Mouse (Mus musculus) lung, embryonic 14.5 days (tissue): ENCODE measurements around the gene C2cd4a. TPM values are rescaled to one million over a fixed set of nuclear protein-coding genes. Genes with fewer than 3 reads are reported as not detected.

Source experiments
- ATAC-seq: fragments of 200-750 bp; cut with Nextera tagmentation; 2 replicates; pipeline ENCODE4 v1.8.0; 2017; ENCODE audit warnings: mild to moderate bottlenecking, moderate TSS enrichment, moderate library complexity; ENCODE audit not compliant: insufficient read depth
- DNase-seq: peaks from one replicate; pipeline ENCODE4 v3.0.0-alpha.2; 2015
- H3K27ac ChIP-seq: fragments of 300-500 bp; sonication (generic); 2 replicates; pipeline ENCODE4 v1.5.1; 2014; ENCODE audit warnings: low read depth, mild to moderate bottlenecking, moderate library complexity
- H3K27me3 ChIP-seq: fragments of 300-500 bp; sonication (generic); 2 replicates; pipeline ENCODE4 v1.6.1; 2014; ENCODE audit warnings: low read length, control low read depth; ENCODE audit not compliant: insufficient read depth
- H3K36me3 ChIP-seq: fragments of 300-500 bp; sonication (generic); 2 replicates; pipeline ENCODE4 v1.6.1; 2014; ENCODE audit warnings: control low read depth; ENCODE audit not compliant: insufficient read depth
- H3K4me1 ChIP-seq: fragments of 300-500 bp; sonication (generic); 2 replicates; pipeline ENCODE4 v1.6.1; 2014; ENCODE audit warnings: antibody characterized with exemption, control low read depth; ENCODE audit not compliant: insufficient read depth
- H3K4me2 ChIP-seq: fragments of 300-500 bp; sonication (generic); 2 replicates; pipeline ENCODE4 v1.6.1; 2014; ENCODE audit warnings: mild to moderate bottlenecking
- H3K4me3 ChIP-seq: fragments of 300-500 bp; sonication (generic); 2 replicates; pipeline ENCODE4 v1.5.1; 2014; ENCODE audit warnings: low read depth, low read length
- H3K9ac ChIP-seq: fragments of 300-500 bp; sonication (generic); 2 replicates; pipeline ENCODE4 v1.6.1; 2014
- H3K9me3 ChIP-seq: fragments of 300-500 bp; sonication (generic); 2 replicates; pipeline ENCODE4 v1.6.1; 2016; ENCODE audit warnings: low read depth, low read length, control low read depth
- CTCF ChIP-seq: IDR thresholded peaks from 2 replicates; pipeline ENCODE4 v1.5.1; 2016; ENCODE audit warnings: antibody characterized with exemption, low read depth
- WGBS: fragments of 180-500 bp; shearing (Covaris S2); extraction: QIAGEN DNeasy Blood & Tissue Kit; methylation state at CpG from one replicate; pipeline ENCODE4 v1.1.7; 2014; 5-methylcytosine and 5-hydroxymethylcytosine counted together
- polyA plus RNA-seq: library from polyadenylated mRNA; unstranded; fragments of >200 nt; fragmentation: Nextera tagmentation; extraction: Ambion mirVana; gene quantifications from 2 replicates; pipeline ENCODE4 v1.2.1, GENCODE M21; 2014

The C2cd4a gene
- polyA plus RNA-seq, 1 experiment from 2014 or later: 1.9 TPM

DNA sequence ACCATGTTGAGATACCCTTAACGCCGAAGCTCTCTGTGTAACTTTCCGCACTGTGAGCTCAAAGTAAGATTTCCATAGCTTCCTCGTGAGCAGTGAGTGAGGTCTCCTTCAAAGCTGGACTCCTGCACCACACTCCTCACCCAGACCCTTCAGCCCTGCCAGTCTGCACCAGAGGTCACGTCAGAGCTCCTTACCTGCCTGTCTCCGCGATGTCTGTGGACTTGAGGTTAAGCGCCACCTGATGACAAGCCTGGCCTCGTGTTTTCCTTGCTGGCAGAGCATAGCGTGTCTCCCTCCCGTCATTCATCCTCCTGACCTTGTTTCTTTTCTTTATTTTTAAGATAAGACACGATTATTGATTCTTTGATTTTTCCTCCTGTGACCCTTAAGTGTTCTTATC, 17.3 kb upstream of the C2cd4a start:
- no peak overlapping the region for H3K9ac ChIP-seq
- no peak overlapping the region for H3K4me2 ChIP-seq
- no peaks in the 10 kb centered on the region for H3K27me3 ChIP-seq
- no peaks in the 10 kb centered on the region for H3K9me3 ChIP-seq
- H3K36me3 ChIP-seq: no peaks in the 10 kb centered on the region
- H3K4me1 ChIP-seq: no peaks in the 10 kb centered on the region
- ATAC-seq (no peak), DNase-seq (no peak)
- H3K4me3 ChIP-seq: no peak overlapping the region
- no peak for TF ChIP-seq CTCF
- 59% methylated on average over 12 of the region's 12 CpGs for WGBS
- no peak overlapping the region for H3K27ac ChIP-seq

DNA sequence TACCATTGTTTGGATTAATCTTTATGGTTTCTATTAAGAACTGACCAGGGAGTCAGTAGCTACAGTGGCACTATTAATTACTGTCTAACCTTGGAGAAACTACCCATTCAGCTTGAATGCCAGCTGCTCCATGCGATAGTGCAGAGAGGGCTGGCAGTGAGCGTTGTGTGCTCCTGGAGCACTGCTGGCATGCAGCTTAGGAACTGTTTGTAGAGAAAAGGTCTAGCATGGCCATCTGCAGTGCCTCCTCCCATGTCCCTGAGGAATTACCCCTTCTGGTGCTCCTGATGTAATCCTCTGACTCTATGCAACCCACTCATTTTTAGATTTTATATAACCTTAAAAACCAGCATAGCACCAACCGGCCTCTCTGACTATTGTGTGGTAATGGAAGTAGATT, 15.5 kb upstream of the C2cd4a start:
- no peaks in the 10 kb centered on the region for H3K9me3 ChIP-seq
- 82% methylated on average over 3 of the region's 3 CpGs for WGBS
- H3K36me3 ChIP-seq: no peaks in the 10 kb centered on the region

DNA sequence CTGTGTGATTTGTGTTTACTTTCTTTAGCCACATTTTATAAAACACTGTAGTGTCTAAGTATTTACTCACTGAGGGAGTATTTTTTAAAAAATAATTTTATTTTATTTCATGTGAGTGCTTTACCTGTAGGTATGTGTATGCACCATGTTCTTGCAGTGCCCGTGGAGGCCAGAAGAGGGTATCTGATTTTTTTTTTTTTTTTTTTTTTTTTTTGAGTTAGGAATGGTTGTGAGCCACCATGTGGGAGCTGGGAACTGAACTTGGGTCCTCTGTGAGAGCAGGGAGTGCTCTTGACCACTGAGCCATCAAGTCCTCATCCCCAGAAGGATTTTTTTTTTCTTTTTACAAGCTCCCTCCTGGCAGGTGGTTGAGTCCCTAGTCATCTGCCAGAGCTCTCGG, 14.0 kb upstream of the C2cd4a start:
- DNase-seq (no peak), ATAC-seq (no peak)
- no peak overlapping the region for H3K4me2 ChIP-seq
- TF ChIP-seq CTCF: no peak
- H3K9ac ChIP-seq: no peak overlapping the region
- H3K9me3 ChIP-seq: no peaks in the 10 kb centered on the region
- H3K36me3 ChIP-seq: no peaks in the 10 kb centered on the region
- H3K27ac ChIP-seq: no peak overlapping the region
- no peak overlapping the region for H3K4me3 ChIP-seq
- no peaks in the 10 kb centered on the region for H3K27me3 ChIP-seq
- 0 out of 2 replicates have a peak, but pooled peaks cover 2% of the 10 kb centered on the region for H3K4me1 ChIP-seq
- WGBS: 96% methylated on average over 2 of the region's 2 CpGs

More for the DNA sequence above, 15.5 kb upstream of the C2cd4a start:
- no peaks in the 10 kb centered on the region for H3K27me3 ChIP-seq
- no peak overlapping the region for H3K27ac ChIP-seq
- H3K4me1 ChIP-seq: no peaks in the 10 kb centered on the region
- ATAC-seq: no peak
- TF ChIP-seq CTCF: no peak
- no peak overlapping the region for H3K9ac ChIP-seq
- no peak overlapping the region for H3K4me3 ChIP-seq
- H3K4me2 ChIP-seq: no peak overlapping the region
- DNase-seq: no peak

DNA sequence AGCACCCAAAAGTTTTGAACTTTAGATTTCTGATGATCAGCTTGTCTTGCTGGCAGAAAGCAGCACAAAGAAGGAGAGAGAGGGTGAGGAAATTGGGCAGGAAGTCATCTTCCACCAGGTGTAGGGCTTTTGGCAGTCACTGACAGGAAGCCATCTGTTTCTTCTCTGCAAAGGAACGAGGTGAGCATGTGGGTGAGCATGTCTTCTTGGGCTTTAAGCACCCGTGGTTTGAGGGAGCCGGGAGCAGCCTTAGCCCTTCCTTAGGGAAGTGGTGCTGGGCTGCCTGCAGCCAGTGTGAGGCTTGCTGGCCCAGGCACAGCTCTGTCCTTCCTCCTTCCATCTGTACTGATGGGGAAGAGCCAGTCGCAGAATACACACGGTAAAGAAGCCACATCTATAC, 13.5 kb upstream of the C2cd4a start:
- ATAC-seq (no peak), DNase-seq (no peak)
- Histone ChIP-seq H3K4me3 (no peak overlapping the region), H3K27me3 (no peaks in the 10 kb centered on the region), H3K9ac (no peak overlapping the region), H3K4me1 (0 out of 2 replicates have a peak, but pooled peaks cover 5% of the 10 kb centered on the region), H3K36me3 (no peaks in the 10 kb centered on the region), H3K9me3 (no peaks in the 10 kb centered on the region), H3K27ac (no peak overlapping the region), H3K4me2 (no peak overlapping the region)
- TF ChIP-seq CTCF: no peak
- 51% methylated on average over 5 of the region's 5 CpGs for WGBS

DNA sequence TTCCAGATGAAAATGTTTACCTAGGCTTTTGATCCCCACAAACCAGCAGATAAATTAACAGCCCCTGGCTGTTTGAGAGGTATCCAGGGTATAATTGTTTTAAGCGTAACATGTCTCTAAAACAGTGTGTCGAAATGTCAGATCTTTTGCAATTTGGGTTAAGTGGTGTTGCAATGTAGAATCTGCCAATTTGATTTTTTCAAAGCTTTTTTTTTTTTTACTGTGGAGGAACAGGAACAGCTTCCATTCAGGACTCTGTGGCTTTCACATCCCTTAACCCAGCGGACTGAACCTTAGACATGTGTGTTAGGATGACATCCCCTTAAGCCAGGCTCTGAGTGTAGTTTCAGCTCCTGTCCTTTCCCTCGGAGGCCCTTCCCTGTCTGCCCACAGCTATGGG, 12.9 kb upstream of the C2cd4a start:
- no peak overlapping the region for H3K9ac ChIP-seq
- H3K27ac ChIP-seq: no peak overlapping the region
- TF ChIP-seq CTCF: no peak
- H3K4me1 ChIP-seq: 0 out of 2 replicates have a peak, but pooled peaks cover 5% of the 10 kb centered on the region
- 77% methylated on average over 4 of the region's 4 CpGs for WGBS
- ATAC-seq (no peak), DNase-seq (no peak)
- no peaks in the 10 kb centered on the region for H3K36me3 ChIP-seq
- no peaks in the 10 kb centered on the region for H3K9me3 ChIP-seq
- H3K27me3 ChIP-seq: no peaks in the 10 kb centered on the region
- no peak overlapping the region for H3K4me2 ChIP-seq
- no peak overlapping the region for H3K4me3 ChIP-seq

DNA sequence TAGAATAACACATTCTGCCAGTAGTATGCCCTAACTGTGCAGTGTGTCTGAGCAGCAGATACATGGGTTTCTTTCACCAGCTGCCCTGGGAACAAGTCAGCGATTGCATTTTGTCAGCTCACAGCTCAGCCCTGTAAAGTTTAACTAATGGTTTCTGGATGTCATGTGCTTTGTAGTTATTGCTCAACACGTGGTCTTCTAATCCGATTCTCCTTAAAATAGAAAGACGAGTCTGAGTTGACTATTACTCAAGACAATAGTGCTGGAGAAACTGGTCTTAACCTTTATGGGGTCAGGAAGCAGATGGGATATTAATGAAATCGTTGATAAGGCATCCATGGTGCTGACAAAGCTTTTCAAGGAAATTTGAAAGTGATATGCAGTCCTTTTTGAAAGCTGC, 10.7 kb upstream of the C2cd4a start:
- Histone ChIP-seq H3K9ac (no peak overlapping the region), H3K36me3 (no peaks in the 10 kb centered on the region), H3K4me3 (no peak overlapping the region), H3K27ac (no peak overlapping the region), H3K27me3 (no peaks in the 10 kb centered on the region), H3K4me1 (0 out of 2 replicates have a peak, but pooled peaks cover 5% of the 10 kb centered on the region), H3K9me3 (no peaks in the 10 kb centered on the region), H3K4me2 (no peak overlapping the region)
- TF ChIP-seq CTCF: no peak
- whole genome bisulfite sequencing: 23% methylated on average over 5 of the region's 5 CpGs
- ATAC-seq (0 out of 2 replicates have a peak, but pooled peaks have one; percentile 19), DNase-seq (peak; percentile 73)

DNA sequence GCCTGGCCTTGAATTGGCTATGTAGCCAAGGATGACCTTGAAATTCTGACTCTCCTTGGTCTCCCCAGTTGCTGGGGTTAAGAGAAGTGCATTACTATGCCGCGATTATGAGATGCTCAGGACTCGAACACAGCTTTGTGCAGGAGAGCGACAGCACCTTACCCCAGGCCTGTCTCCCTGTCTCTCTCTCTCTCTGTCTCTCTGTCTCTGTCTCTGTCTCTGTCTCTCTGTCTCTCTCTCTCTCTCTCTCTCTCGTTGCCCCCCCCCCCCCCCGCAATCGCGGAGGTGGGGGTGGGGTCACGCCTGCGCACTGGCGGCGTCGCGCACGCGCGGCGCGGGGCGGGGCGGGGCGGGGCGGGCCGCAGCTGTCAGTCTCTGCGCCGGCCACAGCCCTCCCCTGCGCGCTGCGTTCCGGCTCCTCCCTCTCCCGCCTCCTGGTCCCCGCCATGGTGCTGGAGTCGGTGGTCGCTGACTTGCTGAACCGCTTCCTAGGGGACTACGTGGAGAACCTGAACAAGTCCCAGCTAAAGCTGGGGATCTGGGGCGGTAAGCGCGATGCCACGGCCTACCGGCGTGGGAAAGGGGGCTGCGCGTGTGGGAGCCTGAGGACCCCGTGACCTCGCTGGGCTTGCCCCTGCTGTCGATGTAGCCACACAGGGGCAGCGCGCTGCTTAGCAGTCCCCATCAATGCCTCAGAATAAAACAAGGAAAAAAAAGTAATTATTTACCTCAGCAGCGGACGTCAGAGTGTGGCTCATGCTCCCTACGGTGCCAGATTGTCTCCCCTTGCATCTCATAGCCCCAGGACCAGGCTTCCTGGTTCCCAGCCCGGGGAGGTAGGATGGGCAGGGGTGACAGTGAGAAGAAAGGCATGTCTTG, 8.1 kb upstream of the C2cd4a start, which contains the start of gene Vps13c:
Gene Vps13c, plus strand, starts transcription at position 416 of the 879 bp plus-strand sequence.
- no peaks in the 10 kb centered on the region for H3K36me3 ChIP-seq
- H3K27ac ChIP-seq: peak within 1 kb of the TSS; percentile 42
- no peaks in the 10 kb centered on the region for H3K27me3 ChIP-seq
- DNase-seq (peak; percentile 88), ATAC-seq (peak; percentile 98)
- under 1% methylated on average over 51 of the region's 53 CpGs for WGBS
- 0 out of 2 replicates have a peak, but pooled peaks cover 5% of the 10 kb centered on the region for H3K4me1 ChIP-seq
- peak within 1 kb of the TSS; percentile 71 for H3K4me2 ChIP-seq
- H3K9me3 ChIP-seq: no peaks in the 10 kb centered on the region
- H3K4me3 ChIP-seq: peak within 1 kb of the TSS; percentile 84
- TF ChIP-seq CTCF: no peak
- peak within 1 kb of the TSS; percentile 74 for H3K9ac ChIP-seq
